Mouse (Mus musculus) ES-Bruce4 (cell line): ENCODE results near the gene Gnb5.

ENCODE experiments used
- CTCF ChIP-seq: IDR thresholded peaks from one replicate; pipeline ENCODE4 v1.8.1; 2011; ENCODE audit warnings: low read depth, low read length
- POLR2A ChIP-seq: IDR thresholded peaks from one replicate; pipeline ENCODE4 v1.8.1; 2011; ENCODE audit warnings: low read length; ENCODE audit not compliant: insufficient read depth

GRCm38 (mm10) chr9:75270382-75270781, 35.7 kb upstream of the Gnb5 start:
- TF ChIP-seq CTCF (no peak), POLR2A (no peak)
